Mouse (Mus musculus): ENCODE results near the gene Cd244a. TPM values are rescaled to one million over a fixed set of nuclear protein-coding genes. Genes with fewer than 3 reads are reported as not detected.
A peak's percentile ranks its signal among the peaks of the same experiment; 100 is the strongest.

Cd244a gene
- polyA plus RNA-seq, 1 experiment from 2014 or later, result not detected

- H3K9me3 ChIP-seq, result no peaks in the 10 kb centered on the region
- H3K36me3 ChIP-seq, result no peaks in the 10 kb centered on the region
- H3K27ac ChIP-seq, result no peak overlapping the region
- 86% methylated on average over 11 of the region's 11 CpGs for WGBS
- ATAC-seq, result no peak
- H3K4me3 ChIP-seq (replicated peaks), result no peak overlapping the region
- H3K4me1 ChIP-seq (replicated peaks), result no peaks in the 10 kb centered on the region
- H3K9ac ChIP-seq (replicated peaks), result no peak overlapping the region
- H3K4me2 ChIP-seq (replicated peaks), result no peak overlapping the region
- H3K27me3 ChIP-seq, result no peaks in the 10 kb centered on the region
These were observed 5.3 kb upstream of the Cd244a start for GRCm38 (mm10) chr1:171553359-171554341.

DNA sequence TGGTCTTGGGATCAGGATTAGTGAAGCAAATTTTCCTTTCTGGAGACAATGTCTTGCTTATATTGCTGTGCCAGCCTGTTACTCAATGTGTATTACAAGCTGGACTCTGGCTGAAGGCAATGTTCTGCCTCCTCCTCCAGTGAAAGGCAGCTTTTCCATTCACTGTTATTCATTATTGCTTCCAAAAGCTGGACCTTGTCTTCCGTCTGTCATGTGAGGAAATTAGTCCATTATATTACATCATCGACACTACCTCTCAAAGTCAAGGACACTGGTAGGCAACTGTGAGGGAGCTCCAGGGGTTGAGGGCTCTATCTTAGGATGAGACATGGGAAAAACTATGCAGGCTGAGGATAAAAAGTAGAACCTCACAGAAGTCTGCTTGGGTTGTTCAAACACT, 2.6 kb upstream of the Cd244a start:
- Histone ChIP-seq H3K4me2 (replicated peaks) (no peak overlapping the region), H3K36me3 (no peaks in the 10 kb centered on the region), H3K4me3 (replicated peaks) (no peak overlapping the region), H3K4me1 (replicated peaks) (no peaks in the 10 kb centered on the region), H3K27ac (no peak overlapping the region), H3K9me3 (no peaks in the 10 kb centered on the region), H3K27me3 (no peaks in the 10 kb centered on the region), H3K9ac (replicated peaks) (no peak overlapping the region)
- 93% methylated on average over 2 of the region's 2 CpGs for WGBS
- no peak for ATAC-seq

GRCm38 (mm10) chr1:171558407-171558806, 586 bp upstream of the Cd244a start:
- no peaks in the 10 kb centered on the region for H3K9me3 ChIP-seq
- H3K4me1 ChIP-seq (replicated peaks), result no peaks in the 10 kb centered on the region
- H3K4me2 ChIP-seq (replicated peaks), result no peak overlapping the region
- H3K9ac ChIP-seq (replicated peaks), result no peak overlapping the region
- no peaks in the 10 kb centered on the region for H3K27me3 ChIP-seq
- 78% methylated on average over 6 of the region's 6 CpGs for WGBS
- no peak overlapping the region for H3K27ac ChIP-seq
- no peak overlapping the region for H3K4me3 ChIP-seq (replicated peaks)
- ATAC-seq, result no peak
- H3K36me3 ChIP-seq, result no peaks in the 10 kb centered on the region

DNA sequence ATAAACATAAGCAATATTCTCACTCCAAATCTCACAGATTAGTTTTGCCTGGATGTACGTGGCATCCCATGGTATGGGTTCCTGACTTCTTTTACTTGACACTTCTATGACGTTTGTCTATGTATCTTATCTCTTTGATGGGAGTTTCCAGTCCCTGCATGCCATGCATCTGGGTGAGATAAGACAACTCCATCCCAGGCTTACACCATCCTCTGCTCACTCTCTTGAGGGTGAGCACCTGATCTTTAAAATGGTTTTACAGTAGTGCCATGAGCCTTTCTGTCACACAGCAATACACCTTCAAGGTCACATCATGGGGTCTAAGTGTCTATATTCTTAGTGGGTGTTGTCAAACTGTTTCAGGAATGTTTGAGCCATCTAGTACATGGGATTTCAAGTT, 1.3 kb downstream of the Cd244a start:
- Histone ChIP-seq H3K4me1 (replicated peaks) (no peaks in the 10 kb centered on the region), H3K4me3 (replicated peaks) (no peak overlapping the region), H3K36me3 (no peaks in the 10 kb centered on the region), H3K4me2 (replicated peaks) (no peak overlapping the region), H3K9me3 (no peaks in the 10 kb centered on the region), H3K9ac (replicated peaks) (no peak overlapping the region), H3K27ac (no peak overlapping the region), H3K27me3 (no peaks in the 10 kb centered on the region)
- 85% methylated on average over 2 of the region's 2 CpGs for WGBS
- no peak for ATAC-seq

DNA sequence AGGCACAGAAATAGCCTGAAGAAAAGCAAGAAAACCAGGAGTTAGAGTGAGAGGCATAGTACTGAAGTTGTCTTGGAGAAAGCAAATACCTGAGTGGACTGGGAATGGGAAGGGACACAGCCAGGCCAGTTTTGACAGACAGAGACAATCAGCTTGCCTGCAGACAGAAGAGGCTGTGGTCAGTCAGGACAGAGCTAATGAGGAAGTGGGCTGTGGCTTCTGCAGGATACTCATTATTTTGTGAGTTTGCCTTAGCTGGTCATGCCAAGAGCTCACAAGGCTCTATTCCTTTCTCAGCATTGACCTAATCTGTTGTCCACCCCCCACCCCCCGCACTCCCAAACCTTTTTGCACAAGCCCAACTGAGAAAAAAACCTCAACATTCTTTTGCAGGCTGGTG, 2.2 kb downstream of the Cd244a start:
- no peak for ATAC-seq
- no peaks in the 10 kb centered on the region for H3K27me3 ChIP-seq
- H3K9ac ChIP-seq (replicated peaks), result no peak overlapping the region
- H3K4me2 ChIP-seq (replicated peaks), result no peak overlapping the region
- H3K4me3 ChIP-seq (replicated peaks), result no peak overlapping the region
- no peak overlapping the region for H3K27ac ChIP-seq
- no peaks in the 10 kb centered on the region for H3K4me1 ChIP-seq (replicated peaks)
- H3K36me3 ChIP-seq, result no peaks in the 10 kb centered on the region
- H3K9me3 ChIP-seq, result no peaks in the 10 kb centered on the region
- 78% methylated on average over 1 of the region's 1 CpGs for WGBS

GRCm38 (mm10) chr1:171561639-171562225, 2.7 kb downstream of the Cd244a start:
- Histone ChIP-seq H3K4me2 (replicated peaks) (no peak overlapping the region), H3K4me3 (replicated peaks) (no peak overlapping the region), H3K27me3 (no peaks in the 10 kb centered on the region), H3K36me3 (no peaks in the 10 kb centered on the region), H3K9me3 (no peaks in the 10 kb centered on the region), H3K9ac (replicated peaks) (no peak overlapping the region), H3K27ac (no peak overlapping the region), H3K4me1 (replicated peaks) (no peaks in the 10 kb centered on the region)
- 73% methylated on average over 7 of the region's 11 CpGs for WGBS
- ATAC-seq, result no peak

GRCm38 (mm10) chr1:171563042-171563441, 4.0 kb downstream of the Cd244a start:
- WGBS, result 92% methylated on average over 2 of the region's 2 CpGs
- H3K27ac ChIP-seq, result no peak overlapping the region
- no peak for ATAC-seq
- H3K27me3 ChIP-seq, result no peaks in the 10 kb centered on the region
- H3K4me3 ChIP-seq (replicated peaks), result no peak overlapping the region
- no peak overlapping the region for H3K4me2 ChIP-seq (replicated peaks)
- H3K9ac ChIP-seq (replicated peaks), result no peak overlapping the region
- no peaks in the 10 kb centered on the region for H3K9me3 ChIP-seq
- no peaks in the 10 kb centered on the region for H3K36me3 ChIP-seq
- no peaks in the 10 kb centered on the region for H3K4me1 ChIP-seq (replicated peaks)

DNA sequence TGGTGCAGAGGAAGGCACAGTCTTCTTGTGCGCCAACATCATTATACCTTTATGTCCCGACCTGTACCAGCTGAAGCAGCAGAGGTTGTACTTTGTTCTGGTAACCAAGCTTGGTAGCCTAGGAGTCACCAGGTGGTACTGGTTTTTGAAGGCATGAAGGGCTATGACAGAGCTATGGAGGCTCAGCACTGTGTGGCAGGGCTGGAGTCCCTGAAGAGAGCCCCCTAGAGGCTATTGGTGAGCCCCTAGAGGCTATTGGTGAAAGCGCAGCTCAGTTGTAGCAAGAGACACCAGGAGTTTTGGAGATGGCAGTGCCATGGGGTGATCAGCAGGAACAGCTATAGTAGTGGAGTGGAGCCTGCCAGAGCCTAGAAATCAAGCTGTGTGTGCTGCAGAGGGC, 5.3 kb downstream of the Cd244a start:
- Histone ChIP-seq H3K4me1 (replicated peaks) (no peaks in the 10 kb centered on the region), H3K36me3 (no peaks in the 10 kb centered on the region), H3K9me3 (no peaks in the 10 kb centered on the region), H3K4me3 (replicated peaks) (no peak overlapping the region), H3K4me2 (replicated peaks) (no peak overlapping the region), H3K27ac (no peak overlapping the region), H3K9ac (replicated peaks) (no peak overlapping the region), H3K27me3 (no peaks in the 10 kb centered on the region)
- 60% methylated on average over 3 of the region's 3 CpGs for WGBS
- no peak; the same call in 1 of the 2 replicates for ATAC-seq

DNA sequence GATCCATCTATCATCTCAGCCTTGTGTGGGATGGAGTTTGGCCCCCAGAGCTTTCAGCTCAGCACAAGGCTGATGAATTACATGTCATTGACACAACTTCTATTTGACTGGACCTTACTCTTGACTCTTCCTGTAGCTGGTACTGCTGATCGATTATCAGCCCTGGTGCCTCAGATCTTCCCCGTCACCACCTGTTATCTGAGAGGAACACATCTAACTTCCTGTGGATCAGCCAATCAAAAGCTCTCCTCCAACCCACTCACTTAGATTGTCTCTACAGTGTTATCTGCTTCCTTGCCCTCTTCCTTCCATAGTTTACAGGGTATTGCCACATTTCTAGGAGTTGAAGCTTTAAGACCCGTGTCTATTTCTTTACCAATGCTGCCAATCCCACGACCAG, 6.9 kb downstream of the Cd244a start:
- no peak overlapping the region for H3K4me3 ChIP-seq (replicated peaks)
- H3K4me1 ChIP-seq (replicated peaks), result no peaks in the 10 kb centered on the region
- 80% methylated on average over 4 of the region's 4 CpGs for WGBS
- H3K9me3 ChIP-seq, result no peaks in the 10 kb centered on the region
- no peaks in the 10 kb centered on the region for H3K27me3 ChIP-seq
- H3K27ac ChIP-seq, result no peak overlapping the region
- no peak overlapping the region for H3K9ac ChIP-seq (replicated peaks)
- ATAC-seq, result no peak
- no peaks in the 10 kb centered on the region for H3K36me3 ChIP-seq
- H3K4me2 ChIP-seq (replicated peaks), result no peak overlapping the region

DNA sequence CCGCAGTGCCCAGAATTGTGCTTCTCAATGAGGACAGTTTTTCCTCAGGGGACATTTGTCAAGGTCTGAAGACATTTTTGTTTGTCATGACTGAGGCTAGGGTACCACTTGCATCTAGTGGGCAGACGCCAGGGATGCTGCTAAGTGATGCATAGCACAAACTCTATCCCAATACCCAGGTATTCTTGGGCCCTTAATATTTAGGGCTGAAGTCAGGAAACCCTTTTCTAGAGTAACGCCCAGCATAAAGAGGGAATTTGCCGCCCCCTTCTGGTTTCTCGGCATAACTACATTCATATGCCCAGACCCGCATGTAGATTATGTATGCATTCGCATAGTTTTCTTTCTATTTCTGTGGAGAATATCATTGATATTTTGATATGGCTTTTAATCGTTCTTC, 7.8 kb downstream of the Cd244a start:
- WGBS, result 27% methylated on average over 8 of the region's 8 CpGs
- H3K4me1 ChIP-seq (replicated peaks), result no peaks in the 10 kb centered on the region
- H3K36me3 ChIP-seq, result no peaks in the 10 kb centered on the region

GRCm38 (mm10) chr1:171568436-171568835, 9.4 kb downstream of the Cd244a start:
- H3K27me3 ChIP-seq, result no peaks in the 10 kb centered on the region
- no peaks in the 10 kb centered on the region for H3K36me3 ChIP-seq
- H3K4me2 ChIP-seq (replicated peaks), result no peak overlapping the region
- H3K27ac ChIP-seq, result no peak overlapping the region
- no peak overlapping the region for H3K9ac ChIP-seq (replicated peaks)
- no peak for ATAC-seq
- 47% methylated on average over 2 of the region's 2 CpGs for WGBS
- H3K4me1 ChIP-seq (replicated peaks), result no peaks in the 10 kb centered on the region
- H3K4me3 ChIP-seq (replicated peaks), result no peak overlapping the region
- no peaks in the 10 kb centered on the region for H3K9me3 ChIP-seq

More for the DNA sequence above, 7.8 kb downstream of the Cd244a start:
- Histone ChIP-seq H3K27me3 (no peaks in the 10 kb centered on the region), H3K4me3 (replicated peaks) (no peak overlapping the region), H3K27ac (no peak overlapping the region), H3K9me3 (no peaks in the 10 kb centered on the region), H3K9ac (replicated peaks) (no peak overlapping the region), H3K4me2 (replicated peaks) (no peak overlapping the region)
- ATAC-seq, result 0 out of 2 replicates have a peak, but pooled peaks have one; percentile 56

- Histone ChIP-seq H3K4me2 (replicated peaks) (no peak overlapping the region), H3K27me3 (no peaks in the 10 kb centered on the region), H3K9me3 (no peaks in the 10 kb centered on the region), H3K9ac (replicated peaks) (no peak overlapping the region), H3K27ac (no peak overlapping the region), H3K4me1 (replicated peaks) (no peaks in the 10 kb centered on the region), H3K36me3 (no peaks in the 10 kb centered on the region), H3K4me3 (replicated peaks) (no peak overlapping the region)
- ATAC-seq, result no peak
- 85% methylated on average over 7 of the region's 7 CpGs for WGBS
These were observed 18.2 kb downstream of the Cd244a start for GRCm38 (mm10) chr1:171577168-171577567.

All from midbrain, embryonic 13.5 days (tissue).